Mouse (Mus musculus) limb, embryonic 10.5 days (tissue): Measurements from ENCODE around the gene Ins1. TPM values are rescaled to one million over a fixed set of nuclear protein-coding genes. Genes with fewer than 3 reads are reported as not detected.

Experiments used
- DNase-seq: peaks from one replicate; pipeline ENCODE4 v3.0.0-alpha.2; 2017; ENCODE audit warnings: low spot score
- H3K27ac ChIP-seq: fragments of 300-500 bp; sonication (generic); 2 replicates; pipeline ENCODE4 v1.5.1; 2016; ENCODE audit warnings: mild to moderate bottlenecking
- H3K27me3 ChIP-seq: fragments of 300-500 bp; sonication (generic); 2 replicates; pipeline ENCODE4 v1.6.1; 2016; ENCODE audit warnings: low read depth, mild to moderate bottlenecking; ENCODE audit not compliant: poor library complexity, severe bottlenecking
- H3K36me3 ChIP-seq: fragments of 300-500 bp; sonication (generic); 2 replicates; pipeline ENCODE4 v1.6.1; 2016; ENCODE audit warnings: mild to moderate bottlenecking, moderate library complexity
- H3K4me1 ChIP-seq: fragments of 300-500 bp; sonication (generic); 2 replicates; pipeline ENCODE4 v1.6.1; 2016
- H3K4me3 ChIP-seq: fragments of 300-500 bp; sonication (generic); 2 replicates; pipeline ENCODE4 v1.5.1; 2016; ENCODE audit warnings: mild to moderate bottlenecking, moderate library complexity
- H3K9me3 ChIP-seq: fragments of 300-500 bp; sonication (generic); replicated peaks from 2 replicates; pipeline ENCODE4 v1.6.1; 2016; ENCODE audit warnings: mild to moderate bottlenecking
- polyA plus RNA-seq: library from polyadenylated mRNA; unstranded; fragments of >200 nt; fragmentation: Nextera tagmentation; extraction: Ambion mirVana; gene quantifications from 2 replicates; pipeline ENCODE4 v1.2.1, GENCODE M21; 2016

The Ins1 gene
- polyA plus RNA-seq: not detected in 2 replicates

- H3K9me3 ChIP-seq: no peaks in the 10 kb centered on the region
- no peaks in the 10 kb centered on the region for H3K27me3 ChIP-seq
- no peaks in the 10 kb centered on the region for H3K36me3 ChIP-seq
- DNase-seq: no peak
- no peak within 1 kb of the TSS for H3K27ac ChIP-seq
- H3K4me1 ChIP-seq: no peaks in the 10 kb centered on the region
- H3K4me3 ChIP-seq: no peak within 1 kb of the TSS
Measured at GRCm38 (mm10) chr19:52263997-52264396, at the start of gene Ins1. Gene Ins1 (plus strand): TSS chr19:52264297.
